Mouse (Mus musculus): ENCODE measurements around the gene Zbtb12. TPM values are rescaled to one million over a fixed set of nuclear protein-coding genes. Genes with fewer than 3 reads are reported as not detected.
"Not testable (repeated sequence)": the region's sequence is repeated elsewhere in the genome, so short reads cannot be mapped to it uniquely, and the experiment has no call there.

Zbtb12 gene
- polyA plus RNA-seq, 1 experiment from 2014 or later = 1.1 TPM

DNA sequence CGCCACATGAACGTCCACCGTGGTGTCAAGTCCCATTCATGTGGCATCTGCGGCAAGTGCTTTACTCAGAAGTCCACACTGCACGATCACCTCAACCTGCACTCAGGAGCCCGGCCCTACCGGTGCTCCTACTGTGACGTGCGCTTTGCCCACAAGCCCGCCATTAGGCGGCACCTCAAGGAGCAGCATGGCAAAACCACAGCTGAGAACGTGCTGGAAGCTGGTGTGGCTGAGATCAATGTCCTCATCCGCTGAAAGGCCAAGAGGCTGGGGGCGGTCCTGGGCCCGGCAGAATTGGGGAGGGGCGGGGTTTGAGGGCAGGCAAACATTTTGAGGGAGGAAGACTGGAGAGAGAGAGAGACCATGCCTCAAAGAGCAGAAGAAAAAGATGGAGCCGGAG is 17.1 kb downstream of the Zbtb12 start:
- no peak overlapping the region for H3K9ac ChIP-seq (ENCODE audit: low read length)
- no peaks in the 10 kb centered on the region for H3K27me3 ChIP-seq (ENCODE audit: control insufficient read depth, insufficient read depth, low read length)
- H3K27ac ChIP-seq (ENCODE audit: low read length) = no peak overlapping the region
- ATAC-seq (ENCODE audit: insufficient read depth, low FRiP score) = no peak
- peaks cover 25% of the 10 kb centered on the region for H3K4me1 ChIP-seq (ENCODE audit: control insufficient read depth, insufficient read depth, low read length)
- H3K4me3 ChIP-seq (replicated peaks; ENCODE audit: low read length) = no peak overlapping the region
- H3K9me3 ChIP-seq (replicated peaks; ENCODE audit: control insufficient read depth, low read length) = no peaks in the 10 kb centered on the region
- 82% methylated on average over 17 of the region's 17 CpGs for WGBS
- H3K36me3 ChIP-seq (ENCODE audit: control insufficient read depth, insufficient read depth, low read length) = 0 out of 2 replicates have a peak, but pooled peaks cover 8% of the 10 kb centered on the region
- no peak overlapping the region for H3K4me2 ChIP-seq (ENCODE audit: low read depth, low read length)

DNA sequence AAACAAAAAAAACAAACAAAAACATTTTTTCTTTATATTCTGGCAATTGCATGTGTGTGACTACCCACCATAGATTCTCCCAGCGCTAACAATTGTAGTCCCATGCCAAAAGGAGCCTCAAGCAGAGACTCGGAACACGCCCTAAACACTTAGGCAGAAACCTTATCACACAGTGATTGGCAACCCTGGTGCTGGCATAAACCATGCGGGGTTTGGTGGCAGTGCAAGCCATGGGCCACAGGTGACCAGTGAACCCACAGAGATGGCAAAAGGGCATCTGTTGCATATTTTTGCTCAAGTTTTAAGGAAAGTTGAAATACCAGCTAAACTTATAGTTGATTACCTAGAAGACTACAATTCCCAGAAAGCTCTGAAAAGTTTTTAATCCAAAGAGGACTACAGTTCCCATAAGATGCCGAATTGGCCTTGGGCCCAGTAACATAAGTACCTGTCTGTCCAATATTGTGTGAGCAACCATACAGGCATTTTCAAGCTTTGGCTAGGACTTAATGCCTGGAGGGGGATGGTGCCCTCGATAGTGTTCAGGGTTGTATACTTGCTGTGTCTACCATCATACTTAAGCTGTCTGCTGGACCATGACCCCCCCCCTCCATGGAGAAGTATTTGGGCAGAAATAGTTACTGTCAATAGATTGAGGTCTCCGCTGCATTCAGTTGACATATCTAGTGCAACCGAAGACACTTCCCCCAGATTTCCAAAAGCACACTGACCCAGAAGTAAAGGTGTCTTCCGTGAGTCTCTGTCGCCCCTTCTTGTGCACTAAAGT is 18.3 kb downstream of the Zbtb12 start:
- H3K27ac ChIP-seq (ENCODE audit: low read length) = peak overlapping the region; percentile 95
- peaks cover 25% of the 10 kb centered on the region for H3K4me1 ChIP-seq (ENCODE audit: control insufficient read depth, insufficient read depth, low read length)
- no peaks in the 10 kb centered on the region for H3K27me3 ChIP-seq (ENCODE audit: control insufficient read depth, insufficient read depth, low read length)
- H3K4me2 ChIP-seq (ENCODE audit: low read depth, low read length) = peak overlapping the region; percentile 84
- H3K36me3 ChIP-seq (ENCODE audit: control insufficient read depth, insufficient read depth, low read length) = 0 out of 2 replicates have a peak, but pooled peaks cover 10% of the 10 kb centered on the region
- 13% methylated on average over 10 of the region's 10 CpGs for WGBS
- peak overlapping the region; percentile 92 for H3K4me3 ChIP-seq (replicated peaks; ENCODE audit: low read length)
- peak overlapping the region; percentile 99 for H3K9ac ChIP-seq (ENCODE audit: low read length)
- no peak for ATAC-seq (ENCODE audit: insufficient read depth, low FRiP score)
- H3K9me3 ChIP-seq (replicated peaks; ENCODE audit: control insufficient read depth, low read length) = no peaks in the 10 kb centered on the region

- Histone ChIP-seq H3K36me3 (ENCODE audit: control insufficient read depth, insufficient read depth, low read length) (peaks cover 15% of the 10 kb centered on the region; the same call in 1 of the 2 replicates), H3K27me3 (ENCODE audit: control insufficient read depth, insufficient read depth, low read length) (no peaks in the 10 kb centered on the region), H3K4me1 (ENCODE audit: control insufficient read depth, insufficient read depth, low read length) (peaks cover 25% of the 10 kb centered on the region), H3K9me3 (replicated peaks; ENCODE audit: control insufficient read depth, low read length) (no peaks in the 10 kb centered on the region), H3K9ac (ENCODE audit: low read length) (peak within 1 kb of the TSS; percentile 99), H3K4me3 (replicated peaks; ENCODE audit: low read length) (peak within 1 kb of the TSS; percentile 92), H3K27ac (ENCODE audit: low read length) (peak within 1 kb of the TSS; percentile 95), H3K4me2 (ENCODE audit: low read depth, low read length) (peak within 1 kb of the TSS; percentile 84)
- 0% methylated on average over 42 of the region's 44 CpGs for WGBS
- ATAC-seq (ENCODE audit: insufficient read depth, low FRiP score) = peak; percentile 55
Observed at GRCm38 (mm10) chr17:34898160-34898586, 18.9 kb downstream of the Zbtb12 start, which contains the start of the genes C2 and Ehmt2. Gene C2 (minus strand): TSS chr17:34898265. Gene Ehmt2 (plus strand): TSS chr17:34898469.

GRCm38 (mm10) chr17:34898706-34899052 is 19.4 kb downstream of the Zbtb12 start:
- Histone ChIP-seq H3K27me3 (ENCODE audit: control insufficient read depth, insufficient read depth, low read length) (no peaks in the 10 kb centered on the region), H3K27ac (ENCODE audit: low read length) (peak overlapping the region; percentile 95), H3K4me2 (ENCODE audit: low read depth, low read length) (peak overlapping the region; percentile 84), H3K9me3 (replicated peaks; ENCODE audit: control insufficient read depth, low read length) (no peaks in the 10 kb centered on the region), H3K4me3 (replicated peaks; ENCODE audit: low read length) (peak overlapping the region; percentile 92), H3K36me3 (ENCODE audit: control insufficient read depth, insufficient read depth, low read length) (peaks cover 15% of the 10 kb centered on the region; the same call in 1 of the 2 replicates), H3K9ac (ENCODE audit: low read length) (peak overlapping the region; percentile 99), H3K4me1 (ENCODE audit: control insufficient read depth, insufficient read depth, low read length) (peaks cover 21% of the 10 kb centered on the region)
- WGBS = under 1% methylated on average over 26 of the region's 47 CpGs
- ATAC-seq (ENCODE audit: insufficient read depth, low FRiP score) = no peak

- H3K9me3 ChIP-seq (replicated peaks; ENCODE audit: control insufficient read depth, low read length) = no peaks in the 10 kb centered on the region
- peak overlapping the region; percentile 95 for H3K27ac ChIP-seq (ENCODE audit: low read length)
- ATAC-seq (ENCODE audit: insufficient read depth, low FRiP score) = no peak
- under 1% methylated on average over 39 of the region's 45 CpGs for WGBS
- H3K4me1 ChIP-seq (ENCODE audit: control insufficient read depth, insufficient read depth, low read length) = peaks cover 20% of the 10 kb centered on the region
- peak overlapping the region; percentile 92 for H3K4me3 ChIP-seq (replicated peaks; ENCODE audit: low read length)
- peak overlapping the region; percentile 99 for H3K9ac ChIP-seq (ENCODE audit: low read length)
- H3K27me3 ChIP-seq (ENCODE audit: control insufficient read depth, insufficient read depth, low read length) = no peaks in the 10 kb centered on the region
- H3K4me2 ChIP-seq (ENCODE audit: low read depth, low read length) = peak overlapping the region; percentile 84
- peaks cover 15% of the 10 kb centered on the region; the same call in 1 of the 2 replicates for H3K36me3 ChIP-seq (ENCODE audit: control insufficient read depth, insufficient read depth, low read length)
Observed at GRCm38 (mm10) chr17:34899053-34899889, 20.0 kb downstream of the Zbtb12 start.

DNA sequence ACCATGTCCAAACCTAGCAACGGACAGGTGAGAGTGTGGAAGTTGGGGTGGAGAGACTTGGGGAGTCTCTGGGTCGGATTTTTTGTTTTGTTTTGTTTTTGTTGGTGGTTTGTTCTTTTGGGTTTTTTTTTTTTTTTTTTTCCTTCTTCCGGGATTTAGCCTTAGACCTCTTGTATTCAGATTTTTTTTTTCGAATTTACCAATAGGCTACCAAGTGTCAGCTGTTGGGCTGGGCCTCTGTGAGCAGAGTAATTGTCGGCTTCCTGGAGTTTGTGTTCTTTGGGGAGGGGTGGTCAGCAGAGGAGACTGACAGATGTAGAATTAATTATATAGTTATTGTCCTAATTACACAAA is 20.6 kb downstream of the Zbtb12 start:
- Histone ChIP-seq H3K36me3 (ENCODE audit: control insufficient read depth, insufficient read depth, low read length) (peaks cover 15% of the 10 kb centered on the region; the same call in 1 of the 2 replicates), H3K4me1 (ENCODE audit: control insufficient read depth, insufficient read depth, low read length) (peaks cover 19% of the 10 kb centered on the region), H3K9me3 (replicated peaks; ENCODE audit: control insufficient read depth, low read length) (no peaks in the 10 kb centered on the region), H3K9ac (ENCODE audit: low read length) (peak overlapping the region; percentile 99), H3K27me3 (ENCODE audit: control insufficient read depth, insufficient read depth, low read length) (no peaks in the 10 kb centered on the region), H3K4me3 (replicated peaks; ENCODE audit: low read length) (peak overlapping the region; percentile 92), H3K27ac (ENCODE audit: low read length) (peak overlapping the region; percentile 95), H3K4me2 (ENCODE audit: low read depth, low read length) (peak overlapping the region; percentile 84)
- WGBS = 2% methylated on average over 5 of the region's 5 CpGs
- ATAC-seq (ENCODE audit: insufficient read depth, low FRiP score) = no peak

- H3K4me1 ChIP-seq (ENCODE audit: control insufficient read depth, insufficient read depth, low read length) = peaks cover 15% of the 10 kb centered on the region
- not testable (repeated sequence) for H3K27ac ChIP-seq (ENCODE audit: low read length); H3K4me3 ChIP-seq (replicated peaks; ENCODE audit: low read length); H3K27me3 ChIP-seq (ENCODE audit: control insufficient read depth, insufficient read depth, low read length); H3K4me2 ChIP-seq (ENCODE audit: low read depth, low read length); ATAC-seq (ENCODE audit: insufficient read depth, low FRiP score); H3K9me3 ChIP-seq (replicated peaks; ENCODE audit: control insufficient read depth, low read length); H3K9ac ChIP-seq (ENCODE audit: low read length)
- peaks cover 21% of the 10 kb centered on the region for H3K36me3 ChIP-seq (ENCODE audit: control insufficient read depth, insufficient read depth, low read length)
Observed at GRCm38 (mm10) chr17:34900826-34901225, 21.5 kb downstream of the Zbtb12 start.

DNA sequence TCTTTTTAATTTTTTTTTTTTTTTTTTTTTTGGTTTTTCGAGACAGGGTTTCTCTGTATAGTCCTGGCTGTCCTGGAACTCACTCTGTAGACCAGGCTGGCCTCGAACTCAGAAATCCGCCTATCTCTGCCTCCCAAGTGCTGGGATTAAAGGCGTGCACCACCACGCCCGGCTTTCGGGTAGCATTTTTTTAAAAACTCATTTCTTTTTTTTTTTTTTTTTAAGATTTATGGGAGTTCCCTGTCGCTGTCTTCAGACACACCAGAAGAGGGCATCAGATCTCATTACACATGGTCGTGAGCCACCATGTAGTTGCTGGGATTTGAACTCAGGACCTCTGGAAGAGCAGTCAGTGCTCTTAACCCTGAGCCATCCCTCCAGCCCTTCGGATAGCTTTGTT is 22.7 kb downstream of the Zbtb12 start:
- H3K36me3 ChIP-seq (ENCODE audit: control insufficient read depth, insufficient read depth, low read length) = peaks cover 24% of the 10 kb centered on the region
- not testable (repeated sequence) for H3K9me3 ChIP-seq (replicated peaks; ENCODE audit: control insufficient read depth, low read length); H3K4me2 ChIP-seq (ENCODE audit: low read depth, low read length); H3K4me1 ChIP-seq (ENCODE audit: control insufficient read depth, insufficient read depth, low read length); H3K4me3 ChIP-seq (replicated peaks; ENCODE audit: low read length); H3K27me3 ChIP-seq (ENCODE audit: control insufficient read depth, insufficient read depth, low read length); H3K9ac ChIP-seq (ENCODE audit: low read length); ATAC-seq (ENCODE audit: insufficient read depth, low FRiP score); H3K27ac ChIP-seq (ENCODE audit: low read length)
- 82% methylated on average over 9 of the region's 10 CpGs for WGBS

- Histone ChIP-seq H3K27ac (ENCODE audit: low read length) (no peak overlapping the region), H3K9me3 (replicated peaks; ENCODE audit: control insufficient read depth, low read length) (no peaks in the 10 kb centered on the region), H3K4me1 (ENCODE audit: control insufficient read depth, insufficient read depth, low read length) (0 out of 2 replicates have a peak, but pooled peaks cover 3% of the 10 kb centered on the region), H3K9ac (ENCODE audit: low read length) (no peak overlapping the region), H3K27me3 (ENCODE audit: control insufficient read depth, insufficient read depth, low read length) (no peaks in the 10 kb centered on the region), H3K36me3 (ENCODE audit: control insufficient read depth, insufficient read depth, low read length) (peaks cover 34% of the 10 kb centered on the region), H3K4me2 (ENCODE audit: low read depth, low read length) (no peak overlapping the region), H3K4me3 (replicated peaks; ENCODE audit: low read length) (no peak overlapping the region)
- ATAC-seq (ENCODE audit: insufficient read depth, low FRiP score) = no peak
- WGBS = 80% methylated on average over 9 of the region's 9 CpGs
Observed at GRCm38 (mm10) chr17:34902895-34903294, 23.6 kb downstream of the Zbtb12 start.
